Mouse (Mus musculus) olfactory bulb, adult 2 months (tissue): ENCODE data around the gene Glb1. TPM values are rescaled to one million over a fixed set of nuclear protein-coding genes. Genes with fewer than 3 reads are reported as not detected.
"Not testable (repeated sequence)": the region's sequence is repeated elsewhere in the genome, so short reads cannot be mapped to it uniquely, and the experiment has no call there.

Experiments used
- H3K27ac ChIP-seq: fragments of 200-500 bp; 2 replicates; pipeline ENCODE4 v1.5.1; 2012; ENCODE audit warnings: low read depth, low read length; ENCODE audit not compliant: insufficient read depth
- H3K4me1 ChIP-seq: fragments of 200-500 bp; 2 replicates; pipeline ENCODE4 v1.6.1; 2012; ENCODE audit warnings: low read length; ENCODE audit not compliant: control insufficient read depth, insufficient read depth
- H3K4me3 ChIP-seq: fragments of 200-500 bp; 2 replicates; pipeline ENCODE4 v1.5.1; 2012; ENCODE audit warnings: mild to moderate bottlenecking, low read depth, low read length, moderate library complexity; ENCODE audit not compliant: insufficient read depth
- CTCF ChIP-seq: fragments of 200-500 bp; IDR thresholded peaks from 2 replicates; pipeline ENCODE4 v1.5.1; 2012; ENCODE audit warnings: low read depth, mild to moderate bottlenecking, low read length, moderate library complexity; ENCODE audit not compliant: insufficient read depth
- POLR2A ChIP-seq: fragments of 200-500 bp; IDR thresholded peaks from 2 replicates; pipeline ENCODE4 v1.6.1; 2012; ENCODE audit warnings: mild to moderate bottlenecking, low read depth, low read length, moderate library complexity; ENCODE audit not compliant: insufficient read depth
- WGBS: fragments of 180-500 bp; shearing (Covaris S2); methylation state at CpG from one replicate; pipeline ENCODE4 v1.1.7; 2018; 5-methylcytosine and 5-hydroxymethylcytosine counted together
- polyA plus RNA-seq: library from polyadenylated mRNA; stranded (reverse); fragments of >200 nt; gene quantifications from 2 replicates; pipeline ENCODE4 v1.2.4, GENCODE M21; 2012; ENCODE audit warnings: low replicate concordance; ENCODE audit not compliant: missing spikeins, insufficient read depth, insufficient read length

Gene Glb1
- polyA plus RNA-seq, 1 experiment = not detected

DNA sequence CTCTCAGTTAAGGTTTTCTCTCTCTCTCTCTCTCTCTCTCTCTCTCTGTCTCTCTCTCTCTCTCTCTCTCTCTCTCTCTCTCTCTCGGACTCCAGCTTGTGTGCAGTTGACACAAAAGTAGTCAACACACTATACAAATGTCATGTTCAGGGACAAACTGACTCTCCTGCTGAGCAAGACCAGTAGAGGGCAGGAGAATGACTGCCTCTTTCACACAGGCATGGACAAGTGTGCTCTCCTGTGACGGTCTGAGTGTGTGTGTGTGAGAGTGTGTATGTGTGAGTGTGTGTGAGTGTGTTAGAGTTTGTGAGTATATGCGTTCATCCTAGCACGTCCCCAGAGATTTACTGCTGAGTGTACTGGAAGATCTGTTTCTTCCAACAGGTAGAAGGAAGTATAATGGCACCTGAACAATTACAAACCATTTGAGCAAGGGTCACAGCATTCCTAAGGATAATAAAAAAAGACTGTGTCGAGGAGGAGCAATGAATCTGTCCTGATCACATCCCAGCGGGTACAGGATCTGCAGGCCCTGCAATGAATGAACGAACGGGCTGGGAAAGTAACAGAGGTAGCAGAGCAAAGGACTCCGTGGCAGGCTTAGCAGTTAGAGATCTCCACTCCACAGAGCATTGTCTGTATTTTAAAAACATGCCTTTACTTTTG, 118.1 kb downstream of the Glb1 start:
- Histone ChIP-seq H3K4me3 (no peak overlapping the region), H3K4me1 (peaks cover 3% of the 10 kb centered on the region; the same call in 1 of the 2 replicates), H3K27ac (no peak overlapping the region)
- WGBS = 74% methylated on average over 9 of the region's 9 CpGs
- TF ChIP-seq POLR2A (no peak), CTCF (no peak)

GRCm38 (mm10) chr9:114520529-114520928, 119.7 kb downstream of the Glb1 start:
- H3K4me1 ChIP-seq, H3K4me3 ChIP-seq, H3K27ac ChIP-seq: not testable (repeated sequence)
- 84% methylated on average over 4 of the region's 4 CpGs for WGBS

DNA sequence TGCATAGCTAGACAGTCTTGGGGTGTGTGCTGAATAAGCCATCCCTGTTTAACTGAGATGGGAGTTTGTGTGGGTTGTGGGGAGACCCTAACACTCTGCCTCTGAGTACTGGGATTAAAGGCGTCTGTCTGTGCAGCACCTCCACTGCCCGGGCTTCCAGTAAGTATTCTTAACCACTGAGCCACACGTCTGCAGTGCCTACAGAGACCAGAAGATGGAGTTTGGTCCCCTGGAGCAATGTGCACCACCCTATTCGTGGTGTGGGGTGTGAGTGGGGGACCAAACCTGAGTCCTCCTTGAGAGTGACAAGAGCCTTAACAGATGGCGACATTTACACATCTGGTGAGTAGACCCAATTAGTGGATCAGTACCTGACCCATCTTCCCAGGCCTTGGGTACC, 121.2 kb downstream of the Glb1 start:
- Histone ChIP-seq H3K4me3 (no peak overlapping the region), H3K27ac (no peak overlapping the region), H3K4me1 (peaks cover 3% of the 10 kb centered on the region; the same call in 1 of the 2 replicates)
- WGBS = 66% methylated on average over 5 of the region's 5 CpGs
- TF ChIP-seq POLR2A (no peak), CTCF (no peak)

GRCm38 (mm10) chr9:114522501-114522900, 121.6 kb downstream of the Glb1 start:
- TF ChIP-seq POLR2A = no peak
- TF ChIP-seq CTCF = no peak
- no peak overlapping the region for H3K4me3 ChIP-seq
- WGBS = 95% methylated on average over 9 of the region's 9 CpGs
- H3K27ac ChIP-seq = no peak overlapping the region
- peaks cover 6% of the 10 kb centered on the region; the same call in 1 of the 2 replicates for H3K4me1 ChIP-seq

Other genes starting within 250 kb of the Glb1 start
- not detected in 2 replicates for gene Bcl2a1c, start 70.9 kb upstream of the Glb1 start, polyA plus RNA-seq
- not detected in 2 replicates for gene Crtap, start 10.4 kb upstream of the Glb1 start, polyA plus RNA-seq
- gene Tmppe, start within 50 bp of the Glb1 start, polyA plus RNA-seq = not detected in 2 replicates
- not detected in 2 replicates for gene Ccr4, start 103.8 kb downstream of the Glb1 start, polyA plus RNA-seq
- not detected in 2 replicates for gene C130032M10Rik, start 114.6 kb downstream of the Glb1 start, polyA plus RNA-seq
- gene Trim71, start 163.3 kb downstream of the Glb1 start, polyA plus RNA-seq = not detected in 2 replicates
- not detected in 2 replicates for gene Cnot10, start 239.1 kb downstream of the Glb1 start, polyA plus RNA-seq